Mouse (Mus musculus) bone marrow macrophage, adult 2 months (primary cell): Measurements from ENCODE around the gene Zfp952. TPM values are rescaled to one million over a fixed set of nuclear protein-coding genes. Genes with fewer than 3 reads are reported as not detected.
"Not testable (repeated sequence)": the region's sequence is repeated elsewhere in the genome, so short reads cannot be mapped to it uniquely, and the experiment has no call there.

Source experiments
- H3K27ac ChIP-seq: 2 replicates; pipeline ENCODE4 v1.5.1; 2012; ENCODE audit warnings: low read depth, low read length; ENCODE audit not compliant: insufficient read depth
- H3K4me1 ChIP-seq: 2 replicates; pipeline ENCODE4 v1.6.1; 2012; ENCODE audit warnings: low read length; ENCODE audit not compliant: control insufficient read depth, insufficient read depth
- H3K4me3 ChIP-seq: 2 replicates; pipeline ENCODE4 v1.5.1; 2012; ENCODE audit warnings: mild to moderate bottlenecking, low read length, moderate library complexity; ENCODE audit not compliant: insufficient read depth
- CTCF ChIP-seq: IDR thresholded peaks from 2 replicates; pipeline ENCODE4 v1.5.1; 2012; ENCODE audit warnings: low read depth, mild to moderate bottlenecking, low read length, moderate library complexity
- POLR2A ChIP-seq: IDR thresholded peaks from 2 replicates; pipeline ENCODE4 v1.6.1; 2012; ENCODE audit warnings: mild to moderate bottlenecking, low read depth, low read length, borderline replicate concordance
- polyA plus RNA-seq: library from polyadenylated mRNA; stranded (reverse); fragments of >200 nt; gene quantifications from 2 replicates; pipeline ENCODE4 v1.2.4, GENCODE M21; 2012; ENCODE audit not compliant: missing spikeins, insufficient read depth, insufficient read length

Zfp952 gene
- polyA plus RNA-seq, 1 experiment: 10.5 TPM

- Histone ChIP-seq H3K4me1 (no peaks in the 10 kb centered on the region), H3K27ac (no peak overlapping the region), H3K4me3 (no peak overlapping the region)
- TF ChIP-seq POLR2A (no peak), CTCF (no peak)
Measured at GRCm38 (mm10) chr17:32981361-32981760, 11.6 kb upstream of the Zfp952 start.

DNA sequence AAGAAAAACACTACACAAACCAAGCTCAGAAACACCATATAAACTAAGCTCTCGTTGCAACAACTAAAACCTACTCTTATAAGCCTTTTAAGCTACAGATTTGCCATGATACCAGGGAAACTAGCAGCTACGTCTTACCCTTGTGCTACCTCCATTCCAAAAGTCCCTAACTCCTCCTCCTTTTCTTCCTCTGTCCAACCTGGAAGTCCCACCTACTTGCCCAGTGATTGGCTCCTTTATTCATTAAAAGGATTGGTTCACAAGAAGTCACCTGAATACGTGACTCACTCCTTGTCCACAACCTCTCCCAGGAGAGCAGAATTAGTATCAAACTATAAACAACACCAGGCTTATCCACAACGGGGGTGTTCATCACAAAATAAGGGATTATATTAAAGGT, 6.6 kb upstream of the Zfp952 start:
- Histone ChIP-seq H3K4me3 (no peak overlapping the region), H3K4me1 (no peaks in the 10 kb centered on the region), H3K27ac (no peak overlapping the region)
- TF ChIP-seq CTCF: no peak
- no peak for TF ChIP-seq POLR2A

- peaks cover 5% of the 10 kb centered on the region; the same call in 1 of the 2 replicates for H3K4me1 ChIP-seq
- peak overlapping the region; percentile 72 for H3K4me3 ChIP-seq
- no peak overlapping the region for H3K27ac ChIP-seq
- peak; percentile 26; the same call in 1 of the 2 replicates for TF ChIP-seq CTCF
- TF ChIP-seq POLR2A: no peak
Measured at GRCm38 (mm10) chr17:32991965-32992698, 797 bp upstream of the Zfp952 start.

DNA sequence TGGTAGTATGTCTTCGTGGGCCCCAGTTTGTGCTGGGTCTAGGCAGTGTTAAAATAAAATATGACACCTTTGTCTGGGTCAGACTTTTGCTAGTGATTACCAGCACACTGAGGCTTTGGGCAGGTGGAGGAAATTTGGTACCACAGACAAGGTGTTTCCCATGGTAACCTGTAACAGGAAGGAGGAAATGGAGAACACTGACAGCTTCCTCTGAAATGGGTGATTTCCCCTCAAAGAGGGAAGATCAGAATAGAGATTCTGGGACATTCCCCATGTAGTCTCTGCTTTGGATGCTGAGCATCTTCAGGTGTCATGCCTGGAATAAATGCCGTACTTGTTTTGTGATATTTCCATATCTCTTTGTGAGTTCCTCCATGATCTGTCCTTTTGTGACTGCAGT, 5.6 kb downstream of the Zfp952 start:
- Histone ChIP-seq H3K4me1 (peaks cover 2% of the 10 kb centered on the region; the same call in 1 of the 2 replicates), H3K27ac (no peak overlapping the region), H3K4me3 (no peak overlapping the region)
- no peak for TF ChIP-seq POLR2A
- TF ChIP-seq CTCF: no peak

GRCm38 (mm10) chr17:33008337-33008736, 15.4 kb downstream of the Zfp952 start:
- Histone ChIP-seq H3K4me3 (no peak overlapping the region), H3K4me1 (no peaks in the 10 kb centered on the region), H3K27ac (no peak overlapping the region)
- TF ChIP-seq CTCF: no peak
- TF ChIP-seq POLR2A: no peak

DNA sequence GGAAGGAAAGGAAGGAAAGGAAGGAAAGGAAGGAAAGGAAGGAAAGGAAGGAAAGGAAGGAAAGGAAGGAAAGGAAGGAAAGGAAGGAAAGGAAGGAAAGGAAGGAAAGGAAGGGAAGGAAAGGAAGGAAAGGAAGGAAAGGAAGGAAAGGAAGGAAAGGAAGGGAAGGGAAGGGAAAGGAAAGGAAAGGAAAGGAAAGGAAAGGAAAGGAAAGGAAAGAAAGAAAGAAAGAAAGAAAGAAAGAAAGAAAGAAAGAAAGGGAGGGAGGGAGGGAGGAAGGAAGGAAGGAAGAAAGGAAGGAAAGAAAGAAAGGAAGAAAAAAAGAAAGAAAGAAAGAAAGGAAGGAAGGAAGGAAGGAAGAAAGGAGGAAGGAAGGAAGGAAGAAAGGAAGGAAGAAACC, 27.5 kb downstream of the Zfp952 start:
- not testable (repeated sequence) for H3K4me1 ChIP-seq, H3K27ac ChIP-seq, H3K4me3 ChIP-seq

DNA sequence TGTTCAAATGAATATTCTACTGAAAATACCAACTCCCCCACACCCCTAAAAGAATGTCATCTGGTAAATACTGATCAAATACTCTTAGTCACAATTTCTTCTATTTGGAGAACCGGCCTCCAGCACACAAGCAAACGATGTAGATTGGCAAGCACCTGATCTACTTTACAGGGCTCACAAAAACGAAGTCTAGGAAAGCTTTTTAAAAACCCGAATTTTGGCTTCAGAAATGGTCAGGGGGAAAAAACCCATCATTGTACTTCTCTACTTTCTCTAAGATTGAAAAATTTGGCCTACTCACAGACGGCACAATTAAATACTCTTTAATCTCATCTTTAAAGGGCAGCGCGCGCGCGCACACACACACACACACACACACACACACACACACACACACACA, 39.4 kb downstream of the Zfp952 start:
- H3K4me1 ChIP-seq: no peaks in the 10 kb centered on the region
- TF ChIP-seq CTCF: no peak
- no peak for TF ChIP-seq POLR2A
- peak overlapping the region; percentile 89 for H3K4me3 ChIP-seq
- H3K27ac ChIP-seq: no peak overlapping the region

- Histone ChIP-seq H3K4me3 (peak within 1 kb of the TSS; percentile 89), H3K27ac (no peak within 1 kb of the TSS), H3K4me1 (no peaks in the 10 kb centered on the region)
Measured at GRCm38 (mm10) chr17:33032900-33033891, 40.3 kb downstream of the Zfp952 start, which contains the start of gene Zfp763. Gene Zfp763, minus strand, starts transcription at chr17:33033402.

More at GRCm38 (mm10) chr17:33032900-33033891, 40.3 kb downstream of the Zfp952 start, which contains the start of gene Zfp763:
- TF ChIP-seq POLR2A (no peak), CTCF (no peak)

Other genes with a start within 250 kb of the Zfp952 start
- 44.6 and 47.2 TPM in 2 replicates for gene Zfp871, start 204.8 kb upstream of the Zfp952 start, polyA plus RNA-seq
- 0.68 and 0.82 TPM in 2 replicates for gene Zfp811, start 183.2 kb upstream of the Zfp952 start, polyA plus RNA-seq
- gene Zfp799, start 162.9 kb upstream of the Zfp952 start, polyA plus RNA-seq: 9.2 and 9.6 TPM in 2 replicates
- gene Zfp870, start 101.5 kb upstream of the Zfp952 start, polyA plus RNA-seq: 5.0 and 6.8 TPM in 2 replicates
- not detected in 2 replicates for gene Cyp4f14, start 75.8 kb upstream of the Zfp952 start, polyA plus RNA-seq
- gene Cyp4f13, start 45.7 kb upstream of the Zfp952 start, polyA plus RNA-seq: 49.0 and 53.3 TPM in 2 replicates
- 6.8 and 12.7 TPM in 2 replicates for gene Zfp472, start 27.3 kb upstream of the Zfp952 start, polyA plus RNA-seq
- 3.3 and 4.7 TPM in 2 replicates for gene Zfp763, start 40.3 kb downstream of the Zfp952 start, polyA plus RNA-seq
- gene 4921501E09Rik, start 74.9 kb downstream of the Zfp952 start, polyA plus RNA-seq: not detected in 2 replicates
- gene Zfp563, start 96.2 kb downstream of the Zfp952 start, polyA plus RNA-seq: 4.7 and 7.1 TPM in 2 replicates
- gene Morc2b, start 146.6 kb downstream of the Zfp952 start, polyA plus RNA-seq: not detected in 2 replicates
- gene Olfr55, start 175.3 kb downstream of the Zfp952 start, polyA plus RNA-seq: not detected in 2 replicates
- not detected in 2 replicates for gene Olfr239, start 198.2 kb downstream of the Zfp952 start, polyA plus RNA-seq
- gene Olfr1564, start 228.6 kb downstream of the Zfp952 start, polyA plus RNA-seq: 0.15 and 0.23 TPM in 2 replicates